Mouse (Mus musculus) heart, adult 2 months (tissue): ENCODE data around the gene Mllt3.

ENCODE experiments used
- CTCF ChIP-seq: fragments of 200-600 bp; IDR thresholded peaks from 2 replicates; pipeline ENCODE4 v1.8.1; 2022; ENCODE audit warnings: antibody characterized with exemption, mild to moderate bottlenecking, moderate library complexity
- EP300 ChIP-seq: fragments of 200-500 bp; IDR thresholded peaks from 2 replicates; pipeline ENCODE4 v1.6.1; 2011; ENCODE audit warnings: low read depth, low read length, control low read depth; ENCODE audit not compliant: insufficient read depth
- POLR2A ChIP-seq: fragments of 200-500 bp; IDR thresholded peaks from 2 replicates; pipeline ENCODE4 v1.6.1; 2011; ENCODE audit warnings: mild to moderate bottlenecking, low read depth, low read length, control low read depth; ENCODE audit not compliant: insufficient read depth

- TF ChIP-seq CTCF: no peak
- no peak for TF ChIP-seq POLR2A
- TF ChIP-seq EP300: no peak
Measured at GRCm38 (mm10) chr4:87911172-87911994, 121.8 kb downstream of the Mllt3 start.
